Mouse (Mus musculus) stomach, embryonic 14.5 days (tissue): Measurements from ENCODE around the gene Arid4b. TPM values are rescaled to one million over a fixed set of nuclear protein-coding genes. Genes with fewer than 3 reads are reported as not detected.
A peak's percentile ranks its signal among the peaks of the same experiment; 100 is the strongest.

Experiments used
- ATAC-seq: fragments of 200-750 bp; cut with Nextera tagmentation; 2 replicates; pipeline ENCODE4 v1.8.0; 2017; ENCODE audit warnings: low read depth, moderate TSS enrichment; ENCODE audit not compliant: insufficient number of reproducible peaks, insufficient read depth, low FRiP score
- H3K27ac ChIP-seq: fragments of 300-500 bp; sonication (generic); 2 replicates; pipeline ENCODE4 v1.5.1; 2014; ENCODE audit warnings: mild to moderate bottlenecking, low read length, moderate library complexity, mixed read lengths
- H3K27me3 ChIP-seq: fragments of 300-500 bp; sonication (generic); 2 replicates; pipeline ENCODE4 v1.6.1; 2014; ENCODE audit warnings: low read length, control low read depth, mixed read lengths; ENCODE audit not compliant: control insufficient read depth, insufficient read depth
- H3K36me3 ChIP-seq: fragments of 300-500 bp; sonication (generic); 2 replicates; pipeline ENCODE4 v1.6.1; 2014; ENCODE audit warnings: mild to moderate bottlenecking, control low read depth, low read length, moderate library complexity, mixed read lengths; ENCODE audit not compliant: control insufficient read depth, insufficient read depth
- H3K4me1 ChIP-seq: fragments of 300-500 bp; sonication (generic); 2 replicates; pipeline ENCODE4 v1.6.1; 2014; ENCODE audit warnings: low read length, control low read depth, mixed read lengths; ENCODE audit not compliant: control insufficient read depth, insufficient read depth
- H3K4me2 ChIP-seq: fragments of 300-500 bp; sonication (generic); replicated peaks from 2 replicates; pipeline ENCODE4 v1.6.1; 2014; ENCODE audit warnings: low read depth, low read length, control low read depth
- H3K4me3 ChIP-seq: fragments of 300-500 bp; sonication (generic); 2 replicates; pipeline ENCODE4 v1.5.1; 2014; ENCODE audit warnings: low read depth, low read length, control low read depth
- H3K9ac ChIP-seq: fragments of 300-500 bp; sonication (generic); replicated peaks from 2 replicates; pipeline ENCODE4 v1.6.1; 2014; ENCODE audit warnings: low read depth, mild to moderate bottlenecking, control low read depth, low read length, moderate library complexity, mixed read lengths
- H3K9me3 ChIP-seq: fragments of 300-500 bp; sonication (generic); 2 replicates; pipeline ENCODE4 v1.6.1; 2016; ENCODE audit warnings: low read depth, low read length, control low read depth; ENCODE audit not compliant: control insufficient read depth
- WGBS: fragments of 180-500 bp; shearing (Covaris S2); extraction: QIAGEN DNeasy Blood & Tissue Kit; methylation state at CpG from one replicate; pipeline ENCODE4 v1.1.7; 2014; 5-methylcytosine and 5-hydroxymethylcytosine counted together
- polyA plus RNA-seq: library from polyadenylated mRNA; unstranded; fragments of >200 nt; fragmentation: Nextera tagmentation; extraction: Ambion mirVana; gene quantifications from 2 replicates; pipeline ENCODE4 v1.2.1, GENCODE M21; 2014

Arid4b gene
- polyA plus RNA-seq, 1 experiment from 2014 or later: 79.2 TPM

DNA sequence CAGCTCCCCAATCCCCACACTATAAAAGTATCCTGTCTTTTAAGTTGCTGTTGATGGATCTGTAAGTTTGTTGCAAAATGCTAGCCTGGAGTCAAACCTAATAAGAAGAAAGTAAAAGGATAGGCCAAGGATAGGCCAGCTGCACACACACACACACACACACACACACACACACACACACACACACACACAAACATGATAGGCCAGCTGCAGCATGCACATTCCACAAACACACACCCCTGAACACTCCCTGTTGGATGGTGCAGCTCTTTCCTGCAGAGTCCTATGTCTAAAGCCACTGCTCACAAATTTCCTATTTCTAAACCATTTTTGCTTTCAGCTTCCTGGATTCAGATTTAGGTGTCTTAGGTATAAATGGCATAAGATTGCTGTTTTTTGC, 19.2 kb upstream of the Arid4b start:
- Histone ChIP-seq H3K9ac (no peak overlapping the region), H3K4me2 (no peak overlapping the region), H3K36me3 (peaks cover 4% of the 10 kb centered on the region), H3K27me3 (no peaks in the 10 kb centered on the region), H3K27ac (no peak overlapping the region), H3K9me3 (no peaks in the 10 kb centered on the region), H3K4me3 (no peak overlapping the region), H3K4me1 (no peaks in the 10 kb centered on the region)
- no peak for ATAC-seq

DNA sequence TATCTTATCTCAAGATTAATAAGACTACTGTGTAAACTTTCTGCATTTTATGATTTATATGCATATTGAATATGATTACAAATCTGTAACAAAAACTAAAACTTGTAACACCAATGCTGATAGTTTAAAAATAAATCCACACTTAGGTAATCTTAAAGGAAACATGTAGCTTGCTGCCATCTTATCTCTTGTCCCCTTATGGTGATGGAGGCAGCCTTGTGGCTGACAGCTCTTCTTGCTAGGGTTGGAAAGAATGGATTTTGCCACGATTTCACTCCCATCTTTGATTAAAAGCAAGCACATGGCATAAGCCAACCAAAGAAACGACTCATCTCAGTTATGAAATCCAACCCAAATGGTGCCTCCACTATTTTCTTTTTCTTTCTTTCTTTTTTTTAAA, 18.5 kb upstream of the Arid4b start:
- Histone ChIP-seq H3K4me3 (no peak overlapping the region), H3K4me2 (no peak overlapping the region), H3K9me3 (no peaks in the 10 kb centered on the region), H3K27me3 (no peaks in the 10 kb centered on the region), H3K9ac (no peak overlapping the region), H3K27ac (no peak overlapping the region), H3K4me1 (no peaks in the 10 kb centered on the region), H3K36me3 (peaks cover 8% of the 10 kb centered on the region)
- WGBS: 71% methylated on average over 2 of the region's 2 CpGs
- no peak for ATAC-seq

DNA sequence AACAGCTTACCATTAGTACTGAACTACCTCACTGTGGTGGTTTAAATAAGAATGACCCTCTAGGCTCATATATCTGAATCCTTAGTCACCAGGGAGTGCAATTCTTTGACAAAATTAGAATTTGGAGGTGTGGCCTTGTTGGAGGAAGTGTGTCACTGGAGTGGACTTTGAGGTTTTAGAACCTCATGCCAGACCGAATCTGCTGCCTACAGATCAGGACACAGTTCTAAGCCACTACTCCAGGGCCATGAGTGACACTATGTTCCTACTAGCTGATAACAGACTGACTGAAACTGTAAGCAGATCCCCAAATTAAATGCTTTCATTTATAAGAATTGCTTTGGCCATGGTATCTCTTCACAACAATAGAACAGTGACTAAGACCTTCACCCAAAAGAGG, 13.2 kb upstream of the Arid4b start:
- H3K4me3 ChIP-seq: no peak overlapping the region
- H3K27ac ChIP-seq: no peak overlapping the region
- peaks cover 37% of the 10 kb centered on the region for H3K36me3 ChIP-seq
- H3K9me3 ChIP-seq: no peaks in the 10 kb centered on the region
- H3K4me2 ChIP-seq: no peak overlapping the region
- no peaks in the 10 kb centered on the region for H3K4me1 ChIP-seq
- H3K9ac ChIP-seq: no peak overlapping the region
- ATAC-seq: no peak
- 90% methylated on average over 1 of the region's 1 CpGs for WGBS
- no peaks in the 10 kb centered on the region for H3K27me3 ChIP-seq

DNA sequence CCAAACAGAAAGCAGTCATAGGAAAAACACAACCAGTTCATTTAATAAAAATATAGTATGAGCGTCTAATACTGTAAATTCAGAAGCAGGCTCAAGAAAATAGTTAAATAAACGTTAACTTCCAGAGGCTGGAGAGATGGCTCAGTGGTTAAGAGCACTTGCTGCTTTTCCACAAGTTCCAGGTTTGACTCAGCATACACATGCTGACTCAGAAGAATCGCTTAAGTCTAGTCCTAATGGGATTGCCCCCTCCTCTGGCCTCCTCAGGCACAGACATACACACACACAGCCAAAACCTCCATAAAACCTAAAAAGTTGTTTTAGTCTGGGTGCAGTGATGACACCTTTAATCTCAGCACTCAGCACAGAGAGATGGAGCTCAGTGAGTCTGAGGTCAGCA, 6.2 kb upstream of the Arid4b start:
- Histone ChIP-seq H3K4me2 (no peak overlapping the region), H3K27me3 (no peaks in the 10 kb centered on the region), H3K4me3 (no peak overlapping the region), H3K9me3 (no peaks in the 10 kb centered on the region), H3K4me1 (peaks cover 1% of the 10 kb centered on the region; the same call in 1 of the 2 replicates), H3K9ac (no peak overlapping the region), H3K36me3 (peaks cover 32% of the 10 kb centered on the region), H3K27ac (no peak overlapping the region)
- WGBS: 90% methylated on average over 3 of the region's 3 CpGs
- ATAC-seq: no peak

DNA sequence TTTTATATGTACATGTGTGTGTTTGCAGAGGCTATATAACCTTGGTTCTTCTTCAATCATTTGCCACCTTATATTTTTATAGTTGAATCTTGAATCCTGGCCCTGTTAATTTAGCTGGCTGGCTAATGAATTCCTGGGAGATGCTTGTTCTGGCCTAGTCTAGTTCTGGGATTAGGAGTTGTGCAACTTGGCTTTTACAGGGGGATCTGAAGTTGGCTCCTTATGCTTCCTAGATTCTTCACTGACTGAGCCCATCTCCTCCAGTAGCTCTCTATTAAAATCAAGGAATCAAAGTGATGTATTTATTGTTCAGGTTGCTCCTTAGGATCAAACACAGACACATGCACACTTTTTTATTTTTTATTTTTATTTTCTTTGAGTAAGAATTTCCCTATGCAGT, 3.5 kb upstream of the Arid4b start:
- Histone ChIP-seq H3K4me3 (no peak overlapping the region), H3K4me2 (no peak overlapping the region), H3K9me3 (no peaks in the 10 kb centered on the region), H3K9ac (no peak overlapping the region), H3K4me1 (peaks cover 6% of the 10 kb centered on the region; the same call in 1 of the 2 replicates), H3K27me3 (no peaks in the 10 kb centered on the region), H3K36me3 (peaks cover 16% of the 10 kb centered on the region), H3K27ac (no peak overlapping the region)
- ATAC-seq: no peak

DNA sequence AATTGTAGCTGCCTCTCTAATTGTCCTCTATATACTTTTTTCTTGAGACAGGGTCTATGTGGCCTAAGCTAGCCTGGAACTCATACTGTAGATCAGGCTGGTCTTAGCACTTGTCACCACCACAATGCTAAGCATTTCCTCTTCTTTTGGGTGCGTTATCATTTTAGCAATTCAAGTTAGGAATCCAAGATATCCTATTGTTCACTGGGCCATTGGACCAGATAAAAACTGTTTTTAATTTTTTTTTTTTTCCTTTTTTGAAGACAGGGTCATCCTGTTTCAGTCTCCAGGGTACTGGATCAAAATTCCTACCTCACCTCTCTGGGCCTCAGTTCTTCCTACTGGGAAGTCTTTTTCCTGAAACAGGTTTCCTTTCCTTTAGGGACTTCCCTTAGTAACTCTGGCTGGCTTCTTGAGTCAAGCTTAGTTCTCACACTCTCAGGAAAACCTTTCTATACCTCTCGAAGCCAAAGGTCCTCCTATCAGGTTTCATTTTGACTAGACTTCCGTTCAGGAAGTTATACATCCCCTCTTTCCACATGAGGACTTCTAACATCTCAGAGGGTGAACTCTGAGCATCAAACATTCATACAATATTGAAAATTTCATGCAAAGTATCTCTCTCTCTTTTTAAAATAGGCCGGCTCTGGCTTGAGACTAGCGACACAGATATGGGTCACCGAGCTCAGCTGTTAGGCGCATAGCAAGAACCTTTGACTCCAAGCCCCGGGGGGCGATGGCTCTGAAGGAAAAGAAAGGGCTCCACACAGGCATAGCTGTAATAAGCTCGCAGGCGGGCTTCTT, 621 bp upstream of the Arid4b start:
- no peak for ATAC-seq

DNA sequence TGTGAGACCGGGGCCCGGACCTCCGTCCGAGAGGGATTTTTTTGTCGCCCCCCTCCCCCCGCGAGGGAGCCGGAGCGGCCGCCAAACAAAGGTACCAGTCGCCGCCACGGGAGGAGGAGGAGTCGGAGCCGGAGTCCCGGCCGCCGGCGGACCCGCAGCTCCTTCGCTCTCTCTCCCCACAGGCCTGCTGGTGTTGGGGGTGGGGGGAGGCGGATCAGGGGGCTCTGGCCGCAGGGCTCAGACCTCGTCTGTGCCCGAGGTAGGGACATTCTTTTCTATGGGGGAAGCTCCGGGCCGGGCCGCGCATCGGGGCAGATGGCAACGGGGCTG, 875 bp downstream of the Arid4b start:
- peaks cover 6% of the 10 kb centered on the region; the same call in 1 of the 2 replicates for H3K4me1 ChIP-seq
- H3K4me2 ChIP-seq: peak overlapping the region; percentile 68; the same call in 1 of the 2 replicates
- WGBS: under 1% methylated on average over 21 of the region's 31 CpGs
- H3K27ac ChIP-seq: peak overlapping the region; percentile 97
- peak overlapping the region; percentile 98 for H3K9ac ChIP-seq
- peak overlapping the region; percentile 99 for H3K4me3 ChIP-seq
- peak; percentile 23 for ATAC-seq
- no peaks in the 10 kb centered on the region for H3K27me3 ChIP-seq
- no peaks in the 10 kb centered on the region for H3K9me3 ChIP-seq
- H3K36me3 ChIP-seq: peaks cover 2% of the 10 kb centered on the region; the same call in 1 of the 2 replicates

More for the DNA sequence above, 621 bp upstream of the Arid4b start:
- Histone ChIP-seq H3K4me3 (peak overlapping the region; percentile 99), H3K27ac (peak overlapping the region; percentile 93), H3K9me3 (no peaks in the 10 kb centered on the region), H3K4me1 (peaks cover 6% of the 10 kb centered on the region; the same call in 1 of the 2 replicates), H3K4me2 (peak overlapping the region; percentile 71), H3K27me3 (no peaks in the 10 kb centered on the region), H3K9ac (peak overlapping the region; percentile 76), H3K36me3 (peaks cover 2% of the 10 kb centered on the region; the same call in 1 of the 2 replicates)
- 9% methylated on average over 11 of the region's 11 CpGs for WGBS

DNA sequence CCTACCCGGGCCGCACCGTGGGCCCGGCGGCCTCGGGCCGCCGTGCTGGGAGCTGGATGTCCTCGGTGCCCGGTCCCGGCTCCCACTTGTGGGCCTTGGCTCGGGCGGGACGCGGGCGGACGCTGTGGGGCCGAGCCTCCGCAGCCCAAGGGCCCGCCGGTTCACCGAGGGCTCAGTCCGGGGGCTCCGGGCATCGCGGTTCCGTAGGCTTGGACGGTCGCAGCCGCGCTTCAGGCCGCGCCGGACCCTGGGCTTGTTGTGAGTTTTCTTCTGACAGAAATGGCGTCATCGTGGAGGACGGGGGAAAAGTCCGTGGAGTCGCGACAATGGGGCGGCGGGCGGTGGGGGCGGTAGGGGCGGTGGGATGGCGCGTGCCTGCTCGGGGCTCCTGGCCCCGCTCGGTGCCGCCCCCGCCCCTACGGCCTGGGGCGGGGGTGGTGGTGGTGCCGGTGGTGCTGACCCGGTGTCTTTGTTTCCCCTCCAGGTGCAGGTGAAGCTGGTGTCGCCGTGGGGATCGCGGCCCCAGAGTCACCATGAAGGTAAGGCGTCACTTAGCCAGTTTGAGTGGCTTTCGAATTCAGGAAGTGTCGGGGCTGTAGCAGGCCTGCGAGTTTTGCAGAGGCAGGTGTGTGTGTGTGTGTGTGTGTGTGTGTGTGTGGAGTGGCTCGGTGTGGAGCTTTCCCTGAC, 1.5 kb downstream of the Arid4b start:
- Histone ChIP-seq H3K36me3 (peaks cover 2% of the 10 kb centered on the region), H3K9me3 (no peaks in the 10 kb centered on the region), H3K4me3 (peak overlapping the region; percentile 99), H3K27me3 (no peaks in the 10 kb centered on the region), H3K4me2 (peak overlapping the region; percentile 68), H3K9ac (peak overlapping the region; percentile 98), H3K27ac (peak overlapping the region; percentile 97), H3K4me1 (peaks cover 6% of the 10 kb centered on the region; the same call in 1 of the 2 replicates)
- WGBS: under 1% methylated on average over 60 of the region's 65 CpGs
- no peak for ATAC-seq
